Comparison of ENCODE assay signal across 8 mouse cellular contexts in the genomic region with DNA sequence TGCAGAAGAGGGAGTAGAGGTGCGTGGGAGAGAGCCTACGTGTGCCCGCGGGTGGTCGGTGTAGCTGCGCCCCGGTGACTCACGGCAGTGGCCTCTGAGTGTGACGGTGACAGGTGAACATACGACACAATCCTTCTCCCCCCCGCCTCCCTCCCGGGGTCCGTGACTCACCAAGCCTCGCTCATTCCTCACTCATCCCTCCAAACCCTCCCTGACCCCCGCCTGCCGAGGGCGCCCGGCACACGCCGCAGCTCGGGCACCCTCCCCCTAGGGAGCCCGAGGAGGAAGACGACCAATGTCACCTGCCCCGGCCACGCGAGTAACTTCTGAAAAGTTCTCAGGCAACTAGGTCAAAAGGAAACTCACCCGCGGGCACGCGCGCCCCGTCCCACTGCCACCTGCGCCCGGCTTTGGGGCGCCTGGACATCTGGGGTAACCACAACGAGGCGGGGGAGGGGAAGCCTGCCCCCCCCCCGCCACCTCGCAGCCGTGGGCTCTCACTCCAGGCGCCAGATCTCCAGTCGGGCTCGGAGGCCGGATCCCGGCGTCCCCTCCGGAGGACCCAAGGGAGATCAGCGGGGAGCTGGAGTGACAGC. TPM values are rescaled to one million over a fixed set of nuclear protein-coding genes. Genes with fewer than 3 reads are reported as not detected.
DNase-seq lines count a peak whose midpoint lies in the region; ATAC-seq and TF ChIP-seq lines count a peak whose summit lies in the region.

No protein-coding gene starts in this region.

- peaks cover 53% of the 10 kb centered on the region for H3K4me1 ChIP-seq in embryonic facial prominence, embryonic 14.5 days (ENCODE audit: control insufficient read depth, insufficient read depth, low read length)
- H3K4me1 ChIP-seq in midbrain, embryonic 10.5 days, result peaks cover 70% of the 10 kb centered on the region
- H3K4me1 ChIP-seq in stomach, postnatal 0 days (replicated peaks; ENCODE audit: control insufficient read depth, insufficient read depth), result peaks cover 9% of the 10 kb centered on the region; the same call in 1 of the 2 replicates

- no peak for TF ChIP-seq CTCF in Patski (IDR thresholded peaks at IDR 0.05)
- TF ChIP-seq CTCF in stomach, postnatal 0 days (IDR thresholded peaks at IDR 0.05; ENCODE audit: low read depth), result 0 out of 2 replicates have a peak, but pooled peaks have one; percentile 10

- POLR2A ChIA-PET in Patski (lab: Charles Lee), result interaction anchor here (0.7 to 1.0 kb wide), 3 partner anchors 9 to 27 kb away, joined by 3 read pairs; no protein-coding TSS in a partner anchor

- H3K9ac ChIP-seq in embryonic facial prominence, embryonic 14.5 days (ENCODE audit: low read depth, low read length), result peak overlapping the region; percentile 80
- H3K9ac ChIP-seq in stomach, postnatal 0 days (ENCODE audit: low read length), result peak overlapping the region; percentile 92

- no peaks in the 10 kb centered on the region for H3K9me3 ChIP-seq in embryonic facial prominence, embryonic 14.5 days (ENCODE audit: control insufficient read depth, low read length)
- no peaks in the 10 kb centered on the region for H3K9me3 ChIP-seq in midbrain, embryonic 10.5 days (replicated peaks)
- no peaks in the 10 kb centered on the region for H3K9me3 ChIP-seq in stomach, postnatal 0 days (ENCODE audit: control insufficient read depth, low read length)

- WGBS in embryonic facial prominence, embryonic 14.5 days, result 0% methylated on average over 26 of the region's 48 CpGs
- 1% methylated on average over 48 of the region's 48 CpGs for WGBS in midbrain, embryonic 10.5 days
- WGBS in stomach, postnatal 0 days, result 0% methylated on average over 33 of the region's 48 CpGs

- ATAC-seq in cerebellum, adult (ENCODE audit: insufficient number of reproducible peaks, low FRiP score, low TSS enrichment), result no peak
- peak; percentile 46 for ATAC-seq in Patski
- no peak for ATAC-seq in embryonic facial prominence, embryonic 14.5 days (ENCODE audit: low read depth)
- ATAC-seq in stomach, postnatal 0 days (ENCODE audit: low FRiP score, low TSS enrichment), result peak; percentile 36

- H3K4me3 ChIP-seq in embryonic facial prominence, embryonic 14.5 days (ENCODE audit: low read depth, low read length), result peak overlapping the region; percentile 71
- H3K4me3 ChIP-seq in midbrain, embryonic 10.5 days, result peak overlapping the region; percentile 69
- peak overlapping the region; percentile 75 for H3K4me3 ChIP-seq in stomach, postnatal 0 days (ENCODE audit: low read depth, low read length)

- peak overlapping the region; percentile 66 for H3K27ac ChIP-seq in embryonic facial prominence, embryonic 14.5 days (replicated peaks; ENCODE audit: low read depth, low read length)
- H3K27ac ChIP-seq in midbrain, embryonic 10.5 days (replicated peaks), result peak overlapping the region; percentile 80
- peak overlapping the region; percentile 93 for H3K27ac ChIP-seq in stomach, postnatal 0 days (replicated peaks)

- in situ Hi-C loops in Patski (cut with MboI; ENCODE audit: low pct_unique_long_range_greater_than_20kb), result no loop called here

- intact Hi-C loops in heart, postnatal 10 days (cut with DNase I), result loop anchor here (1.0 kb wide), 1 partner anchor 28 kb away; no protein-coding TSS in a partner anchor

- H3K27me3 ChIP-seq in Patski, result no peaks in the 10 kb centered on the region
- no peaks in the 10 kb centered on the region for H3K27me3 ChIP-seq in embryonic facial prominence, embryonic 14.5 days (replicated peaks; ENCODE audit: control insufficient read depth, insufficient read depth, low read length)
- peaks cover 30% of the 10 kb centered on the region; the same call in 1 of the 2 replicates for H3K27me3 ChIP-seq in midbrain, embryonic 10.5 days (ENCODE audit: low read depth, poor library complexity, severe bottlenecking)
- no peaks in the 10 kb centered on the region; the same call in 1 of the 2 replicates for H3K27me3 ChIP-seq in stomach, postnatal 0 days (ENCODE audit: control insufficient read depth, insufficient read depth, low read length)

- no peaks in the 10 kb centered on the region for H3K36me3 ChIP-seq in embryonic facial prominence, embryonic 14.5 days (ENCODE audit: control insufficient read depth, insufficient read depth, low read length)
- no peaks in the 10 kb centered on the region for H3K36me3 ChIP-seq in midbrain, embryonic 10.5 days
- H3K36me3 ChIP-seq in stomach, postnatal 0 days (ENCODE audit: control insufficient read depth, insufficient read depth, low read length), result no peaks in the 10 kb centered on the region

- CTCF ChIA-PET in Patski (lab: Charles Lee), result interaction anchor here (0.8 to 1.5 kb wide), 2 partner anchors 9 to 26 kb away, joined by 3 to 4 read pairs; no protein-coding TSS in a partner anchor

- DNase-seq in cerebellum, adult 11-12 months, result peak; percentile 70
- no peak for DNase-seq in Patski (ENCODE audit: low read depth, low spot score)
- no peak for DNase-seq in embryonic facial prominence, embryonic 14.5 days (ENCODE audit: low spot score)
- DNase-seq in heart, postnatal 10 days, result peak; percentile 66 to 67
- DNase-seq in kidney, postnatal 36 days, result peak; percentile 64 to 71
- DNase-seq in midbrain, embryonic 10.5 days (ENCODE audit: low spot score), result peak; percentile 28
- peak; percentile 77 for DNase-seq in stomach, postnatal 0 days (ENCODE audit: low spot score)

- TF ChIP-seq EP300 in stomach, postnatal 0 days (optimal IDR thresholded peaks at IDR 0.05), result no peak

- H3K4me2 ChIP-seq in embryonic facial prominence, embryonic 14.5 days (ENCODE audit: low read depth, low read length), result peak overlapping the region; percentile 95
- H3K4me2 ChIP-seq in stomach, postnatal 0 days (replicated peaks; ENCODE audit: low read depth), result peak overlapping the region; percentile 72

RNA-seq across cellular contexts. Expression of gene Csrnp1, which starts 1.4 kb away (rescaled TPM):
- polyA plus RNA-seq in Patski (2021), result 18.8 TPM
- polyA plus RNA-seq in embryonic facial prominence, embryonic 14.5 days (2014; fragmentation: Nextera tagmentation; extraction: Ambion mirVana), result 1.7 and 2.4 TPM in 2 replicates
- 10 to 100 TPM in 1 of 2 experiments, 1 to 10 TPM in 1; 9.9 to 19.0 TPM for total RNA-seq in heart, postnatal 10 days (2021)
- 1.9 and 2.7 TPM in 2 replicates for polyA plus RNA-seq in midbrain, embryonic 10.5 days (2016; fragmentation: Nextera tagmentation; extraction: Ambion mirVana)
- polyA plus RNA-seq in stomach, postnatal 0 days (2015; fragmentation: Nextera tagmentation; extraction: Ambion mirVana), result 5.5 and 5.6 TPM in 2 replicates

RNA-seq across cellular contexts. Expression of gene Xirp1, which starts 40.3 kb away (rescaled TPM):
- polyA plus RNA-seq in Patski (2021), result 0.04 TPM
- 4.9 and 8.0 TPM in 2 replicates for polyA plus RNA-seq in embryonic facial prominence, embryonic 14.5 days (2014; fragmentation: Nextera tagmentation; extraction: Ambion mirVana)
- 100 to 1,000 TPM; 147 to 150 TPM for total RNA-seq in heart, postnatal 10 days (2021)
- polyA plus RNA-seq in midbrain, embryonic 10.5 days (2016; fragmentation: Nextera tagmentation; extraction: Ambion mirVana), result not detected in 2 replicates
- polyA plus RNA-seq in stomach, postnatal 0 days (2015; fragmentation: Nextera tagmentation; extraction: Ambion mirVana), result 0.05 and 0.11 TPM in 2 replicates

RNA-seq across cellular contexts. Expression of gene Ttc21a, which starts 45.6 kb away (rescaled TPM):
- polyA plus RNA-seq in Patski (2021), result 0.64 TPM
- 0.52 and 0.72 TPM in 2 replicates for polyA plus RNA-seq in embryonic facial prominence, embryonic 14.5 days (2014; fragmentation: Nextera tagmentation; extraction: Ambion mirVana)
- not detected for total RNA-seq in heart, postnatal 10 days (2021)
- polyA plus RNA-seq in midbrain, embryonic 10.5 days (2016; fragmentation: Nextera tagmentation; extraction: Ambion mirVana), result 0.16 and 0.42 TPM in 2 replicates
- 0.04 TPM in 2 replicates for polyA plus RNA-seq in stomach, postnatal 0 days (2015; fragmentation: Nextera tagmentation; extraction: Ambion mirVana)

RNA-seq across cellular contexts. Expression of gene Gorasp1, which starts 45.7 kb away (rescaled TPM):
- polyA plus RNA-seq in Patski (2021), result 24.1 TPM
- 29.9 and 32.4 TPM in 2 replicates for polyA plus RNA-seq in embryonic facial prominence, embryonic 14.5 days (2014; fragmentation: Nextera tagmentation; extraction: Ambion mirVana)
- 10 to 100 TPM; 19.1 to 22.9 TPM for total RNA-seq in heart, postnatal 10 days (2021)
- polyA plus RNA-seq in midbrain, embryonic 10.5 days (2016; fragmentation: Nextera tagmentation; extraction: Ambion mirVana), result 27.3 and 29.4 TPM in 2 replicates
- polyA plus RNA-seq in stomach, postnatal 0 days (2015; fragmentation: Nextera tagmentation; extraction: Ambion mirVana), result 17.8 and 18.8 TPM in 2 replicates

Comparison
In these comparisons a context has a peak if more than half of its experiments do, and no peak if none do; other contexts are left out.
1. DNase-seq: peak in cerebellum, adult 11-12 months (single experiment), heart, postnatal 10 days (2 of 2), kidney, postnatal 36 days (2 of 2), midbrain, embryonic 10.5 days (single experiment) and stomach, postnatal 0 days (single experiment); none in Patski (single experiment) and embryonic facial prominence, embryonic 14.5 days (single experiment).
2. ATAC-seq: peak in Patski (single experiment) and stomach, postnatal 0 days (single experiment); none in cerebellum, adult (single experiment) and embryonic facial prominence, embryonic 14.5 days (single experiment).
3. Peak in every context shown above with its lines, with median percentiles within 50 percentile points of each other: H3K27ac ChIP-seq and H3K4me3 ChIP-seq.